Mouse (Mus musculus) C2C12 (cell line): ENCODE data around the gene Jade1.

Source experiments
- CEBPB ChIP-seq: IDR thresholded peaks from one replicate; pipeline ENCODE4 v1.6.1; 2011; ENCODE audit warnings: low read depth, mild to moderate bottlenecking, control low read depth, moderate library complexity
- CTCF ChIP-seq: IDR thresholded peaks from one replicate; pipeline ENCODE4 v1.5.1; 2011; ENCODE audit not compliant: control insufficient read depth, insufficient read depth, insufficient read length
- FOSL1 ChIP-seq: IDR thresholded peaks from one replicate; pipeline ENCODE4 v1.8.0; 2011; ENCODE audit warnings: mild to moderate bottlenecking, low read length; ENCODE audit not compliant: poor library complexity, insufficient read depth, severe bottlenecking
- MAX ChIP-seq: IDR thresholded peaks from one replicate; pipeline ENCODE4 v1.6.1; 2011; ENCODE audit warnings: mild to moderate bottlenecking, control low read depth
- MYOD1 ChIP-seq: IDR thresholded peaks from one replicate; pipeline ENCODE4 v1.6.1; 2011; ENCODE audit warnings: low read depth; ENCODE audit not compliant: control insufficient read depth, insufficient read length
- USF1 ChIP-seq: IDR thresholded peaks from one replicate; pipeline ENCODE4 v1.6.1; 2011; ENCODE audit warnings: low read depth, mild to moderate bottlenecking, control low read depth, moderate library complexity

DNA sequence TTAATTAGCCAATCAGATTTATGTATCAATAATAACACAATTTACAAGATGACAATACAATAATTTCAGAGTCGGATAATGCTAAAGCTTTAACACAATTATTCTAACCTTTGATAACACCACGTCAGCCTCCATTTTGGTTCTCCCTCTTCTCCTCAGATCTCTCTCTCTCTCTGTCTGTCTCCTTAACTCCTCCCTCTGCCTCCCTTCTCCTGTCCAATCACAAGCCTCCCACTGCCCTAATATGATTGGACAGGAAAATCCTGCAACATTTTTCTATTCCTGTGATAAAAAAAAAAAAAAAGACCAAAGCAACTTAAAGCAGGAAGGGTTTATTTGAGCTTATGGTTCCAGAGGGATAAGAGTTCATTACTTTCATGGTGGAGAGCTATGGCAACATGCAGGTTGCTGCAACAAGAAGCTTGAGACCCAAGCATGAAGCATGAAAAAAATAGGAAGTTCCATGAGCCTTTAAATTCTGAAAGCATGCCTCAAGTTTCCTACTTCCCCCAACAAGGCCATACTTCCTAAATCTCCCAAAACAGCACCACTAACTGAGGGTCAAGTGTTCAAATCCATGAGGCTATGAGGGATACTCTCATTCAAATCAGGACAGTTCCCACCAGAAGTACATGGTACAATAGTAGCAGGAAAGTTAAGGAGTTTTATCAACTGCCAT is 27.1 kb upstream of the Jade1 start:
- TF ChIP-seq CTCF (no peak), FOSL1 (no peak), MAX (no peak), MYOD1 (no peak), USF1 (no peak), CEBPB (no peak)
